Mouse (Mus musculus) inflammation-experienced regulatory T-cells, adult 6 months (primary cell): ENCODE results near the gene Tmem43. TPM values are rescaled to one million over a fixed set of nuclear protein-coding genes. Genes with fewer than 3 reads are reported as not detected.
A peak's percentile ranks its signal among the peaks of the same experiment; 100 is the strongest.
"Not testable (repeated sequence)": the region's sequence is repeated elsewhere in the genome, so short reads cannot be mapped to it uniquely, and the experiment has no call there.

Experiments used
- ATAC-seq: one replicate; pipeline ENCODE4 v1.8.0; 2017
- polyA plus RNA-seq, 3 experiments: library from polyadenylated mRNA; unstranded; fragments of 100-300 nt; shearing (Covaris generic); gene quantifications; one replicate each; pipeline ENCODE4 v1.2.1; 2017

Gene Tmem43
- polyA plus RNA-seq: 10 to 100 TPM; 38.6 to 55.4 (median 48.3) TPM

- ATAC-seq: peak; percentile 94
These were observed at the start of gene Tmem43, which contains the start of gene Chchd4 for GRCm38 (mm10) chr6:91472868-91473804. TSS of gene Tmem43 (plus strand) at chr6:91473703. TSS of gene Chchd4 (minus strand) at chr6:91473546.

- ATAC-seq: no peak
These were observed 49.4 kb upstream of the Tmem43 start for GRCm38 (mm10) chr6:91424151-91424550.

GRCm38 (mm10) chr6:91440474-91441144 is 32.9 kb upstream of the Tmem43 start:
- peak; percentile 93 for ATAC-seq

GRCm38 (mm10) chr6:91441145-91441662 is 32.3 kb upstream of the Tmem43 start:
- ATAC-seq: peak; percentile 49

- no peak for ATAC-seq
These were observed 28.2 kb upstream of the Tmem43 start for GRCm38 (mm10) chr6:91445316-91445715.

- ATAC-seq: no peak
These were observed 23.9 kb upstream of the Tmem43 start for GRCm38 (mm10) chr6:91449472-91450225.

DNA sequence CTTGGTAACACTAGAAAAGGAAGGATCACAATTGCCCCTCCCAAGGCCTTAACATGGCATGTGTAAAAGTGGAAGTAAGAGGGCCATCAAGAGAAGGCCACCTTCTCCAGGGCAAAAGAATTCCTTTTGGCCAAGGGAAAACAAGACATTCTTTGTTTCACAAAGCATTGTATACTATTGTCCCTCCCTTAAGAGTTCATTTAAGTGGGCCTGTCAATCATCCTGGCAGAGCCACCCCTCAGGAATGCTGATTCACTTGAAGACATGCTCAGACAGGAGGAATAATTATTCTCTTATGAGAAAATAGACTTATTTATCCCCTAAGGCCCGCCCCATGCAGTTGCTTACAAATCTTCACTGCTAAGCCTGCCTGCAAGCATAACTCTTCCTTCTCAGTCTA is 21.4 kb upstream of the Tmem43 start:
- ATAC-seq: no peak

DNA sequence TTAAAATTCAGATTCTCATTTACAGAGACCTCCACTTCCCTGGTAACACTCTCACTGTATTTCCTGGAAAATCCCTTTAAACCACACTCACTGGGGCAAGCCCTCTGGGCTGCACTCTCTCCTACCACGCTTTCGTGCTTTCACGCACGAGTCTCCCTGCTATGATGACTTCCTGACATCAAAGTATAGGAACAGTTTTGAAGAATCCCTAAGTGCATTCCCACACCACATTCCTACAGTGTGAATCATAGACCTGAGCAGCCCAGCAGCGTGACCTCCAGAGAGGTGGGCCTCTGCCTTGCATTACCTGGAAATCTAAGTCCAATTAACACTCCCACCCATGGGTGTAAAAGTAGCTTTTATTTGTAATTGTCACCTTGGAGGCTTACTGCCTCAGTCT is 19.0 kb upstream of the Tmem43 start:
- ATAC-seq: no peak

GRCm38 (mm10) chr6:91459471-91459870 is 14.0 kb upstream of the Tmem43 start:
- ATAC-seq: no peak

DNA sequence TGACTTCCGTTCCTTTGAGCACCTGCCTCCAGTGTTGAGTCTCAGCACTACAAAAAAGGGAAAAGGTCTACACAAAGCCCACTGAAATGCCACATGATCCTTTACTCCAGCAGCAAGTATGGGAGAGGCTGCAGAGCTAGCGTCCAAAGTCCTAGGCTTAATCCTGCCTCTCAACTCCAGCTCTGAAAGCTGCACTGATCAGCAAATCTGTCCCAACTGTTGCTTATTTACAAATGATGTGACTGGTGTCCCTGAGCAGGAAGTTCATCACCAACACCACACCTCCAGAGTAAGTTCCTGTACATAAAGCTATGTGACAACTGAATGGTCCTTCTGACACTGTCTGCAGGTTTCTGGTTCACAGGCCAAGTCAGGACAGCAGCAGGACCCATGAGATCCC is 7.7 kb upstream of the Tmem43 start:
- no peak for ATAC-seq

DNA sequence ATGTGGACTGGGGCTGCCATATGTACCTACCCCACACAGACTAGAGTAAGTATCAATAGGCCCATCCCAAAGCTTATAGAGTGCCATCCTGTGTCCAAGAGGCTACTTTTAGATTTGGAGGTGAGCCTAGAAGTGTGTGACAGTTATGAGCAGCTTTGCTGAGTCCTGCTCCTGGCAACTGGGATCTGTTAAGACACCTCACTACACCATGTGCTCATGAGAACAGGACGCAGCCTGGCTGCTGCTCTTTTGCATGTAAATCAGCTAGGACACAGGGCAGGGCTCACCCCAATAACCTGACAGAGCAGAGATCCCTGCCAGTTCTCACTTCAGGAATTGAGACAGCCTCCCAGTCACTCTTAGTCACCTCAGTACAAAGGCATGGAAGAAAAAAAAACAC is 6.4 kb upstream of the Tmem43 start:
- no peak for ATAC-seq

DNA sequence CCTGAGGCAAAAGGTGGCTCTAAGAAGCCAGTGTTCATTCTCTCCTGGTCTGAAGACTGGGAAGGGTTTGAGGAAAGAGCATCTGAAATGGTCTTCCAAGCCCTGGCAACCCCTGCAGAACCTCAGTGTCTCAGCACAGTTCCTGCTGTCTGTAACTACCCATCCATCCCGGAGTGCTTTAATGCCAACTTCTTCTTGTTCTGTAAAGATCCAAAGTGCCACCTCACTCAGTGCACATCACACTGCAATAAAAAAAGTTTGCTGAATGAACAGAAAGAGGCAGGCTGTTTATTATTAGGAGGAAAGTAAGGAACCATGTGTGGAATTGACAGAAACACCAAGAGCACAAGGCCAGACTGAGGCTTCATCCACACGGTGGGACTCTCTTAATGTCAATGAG is 2.8 kb upstream of the Tmem43 start:
- ATAC-seq: no peak

DNA sequence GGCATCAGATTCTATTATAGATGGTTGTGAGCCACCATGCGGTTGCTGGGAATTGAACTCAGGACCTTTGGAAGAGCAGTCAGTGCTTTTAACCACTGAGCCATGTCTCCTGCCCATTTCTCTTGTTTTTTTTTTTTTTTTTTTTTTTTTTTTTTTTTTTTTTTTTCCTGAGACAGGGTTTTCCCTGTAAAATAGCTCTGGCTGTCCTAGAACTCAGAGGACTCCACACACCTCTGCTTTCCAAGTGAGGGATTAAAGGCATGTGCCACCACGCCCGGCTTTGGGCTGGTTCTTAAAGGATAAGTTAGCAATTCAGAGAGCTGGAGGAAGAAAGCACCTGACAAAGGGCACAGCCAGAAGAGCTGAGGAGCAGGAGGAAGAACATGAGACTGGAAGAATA is 2.1 kb upstream of the Tmem43 start:
- not testable (repeated sequence) for ATAC-seq

DNA sequence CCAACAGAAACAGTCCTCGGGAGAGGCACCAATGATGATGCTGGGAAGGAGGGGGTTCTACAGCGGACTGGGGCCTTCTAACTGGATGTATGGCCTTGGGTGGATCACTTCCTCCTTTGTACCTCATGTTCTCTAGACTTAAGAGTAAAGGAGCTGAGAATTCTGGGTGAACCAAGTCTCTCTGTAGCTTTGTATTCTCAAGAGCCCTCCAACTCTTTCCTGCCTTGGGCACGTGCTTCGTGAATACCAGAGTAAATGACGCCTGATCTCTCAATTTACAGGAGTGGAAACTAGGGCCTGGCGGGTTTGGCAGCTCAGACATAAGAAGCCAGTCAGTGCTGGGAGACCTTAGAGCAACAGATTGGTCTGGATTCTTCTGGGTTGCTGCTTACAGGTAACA is 1.2 kb upstream of the Tmem43 start:
- no peak for ATAC-seq

DNA sequence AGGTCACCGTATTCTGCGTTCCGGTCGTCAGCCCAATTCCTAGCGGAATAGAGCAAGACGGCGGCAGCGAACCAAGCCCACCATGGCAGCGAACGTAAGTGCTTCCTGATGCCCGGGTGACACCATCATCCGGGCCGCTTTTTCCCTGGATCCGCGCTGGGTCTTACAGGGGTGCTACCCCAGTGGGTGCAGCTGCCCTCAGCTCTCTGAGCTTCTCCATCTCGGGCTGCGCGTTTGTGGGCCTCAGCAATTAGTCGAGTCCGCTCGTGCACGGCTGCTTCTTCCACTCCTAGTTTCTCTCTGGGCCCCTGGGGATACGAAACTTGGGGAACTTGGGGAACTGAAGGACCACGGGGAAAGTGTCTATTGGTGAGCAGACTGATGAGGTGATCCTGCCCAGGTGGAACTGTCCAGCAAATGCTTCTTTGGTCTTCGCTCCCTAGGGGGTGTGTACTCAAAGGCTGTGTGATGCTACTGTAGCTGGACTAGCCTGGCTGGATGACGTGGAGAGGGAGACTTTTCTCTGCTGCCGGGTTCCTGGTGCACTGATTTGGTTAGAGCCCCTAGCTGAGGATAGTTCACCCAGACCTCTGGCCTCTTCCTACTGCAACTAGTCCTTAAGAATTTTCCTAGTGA is 420 bp downstream of the Tmem43 start:
- peak; percentile 20 for ATAC-seq

- ATAC-seq: no peak
These were observed 1.1 kb downstream of the Tmem43 start for GRCm38 (mm10) chr6:91474441-91475190.

- ATAC-seq: no peak
These were observed 3.0 kb downstream of the Tmem43 start for GRCm38 (mm10) chr6:91476541-91476940.

- ATAC-seq: no peak
These were observed 9.9 kb downstream of the Tmem43 start for GRCm38 (mm10) chr6:91483371-91483770.

DNA sequence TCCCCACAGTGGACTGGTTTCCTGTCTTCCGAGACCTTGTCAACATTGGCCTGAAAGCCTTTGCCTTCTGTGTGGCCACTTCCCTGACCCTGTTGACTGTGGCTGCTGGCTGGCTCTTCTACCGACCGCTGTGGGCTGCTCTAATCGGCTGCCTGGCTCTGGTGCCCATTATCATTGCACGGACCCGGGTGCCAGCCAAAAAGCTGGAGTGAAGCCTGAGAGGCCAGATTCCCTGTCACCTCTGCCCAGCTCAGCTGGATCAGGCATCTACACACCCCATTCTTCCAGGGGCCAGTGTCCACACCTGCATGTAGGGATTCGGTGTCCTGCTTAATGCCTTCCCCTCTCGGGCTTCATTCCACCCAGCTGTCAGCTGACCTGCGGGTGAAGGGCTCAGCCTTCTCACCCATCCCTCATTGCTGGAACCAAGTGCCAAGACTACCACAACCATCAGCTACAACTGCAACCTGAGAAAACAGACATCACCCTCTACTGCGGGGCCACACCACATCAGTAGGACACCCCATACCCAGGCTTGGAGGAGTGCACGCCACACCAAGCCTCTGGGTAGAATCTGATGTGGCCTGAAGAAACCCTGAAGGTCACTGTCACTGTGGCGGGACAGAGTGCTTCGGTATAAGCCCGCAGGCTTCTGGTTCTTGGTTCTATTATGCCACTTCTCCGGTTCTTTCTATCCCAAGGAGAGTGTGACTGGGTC is 13.4 kb downstream of the Tmem43 start:
- no peak for ATAC-seq

DNA sequence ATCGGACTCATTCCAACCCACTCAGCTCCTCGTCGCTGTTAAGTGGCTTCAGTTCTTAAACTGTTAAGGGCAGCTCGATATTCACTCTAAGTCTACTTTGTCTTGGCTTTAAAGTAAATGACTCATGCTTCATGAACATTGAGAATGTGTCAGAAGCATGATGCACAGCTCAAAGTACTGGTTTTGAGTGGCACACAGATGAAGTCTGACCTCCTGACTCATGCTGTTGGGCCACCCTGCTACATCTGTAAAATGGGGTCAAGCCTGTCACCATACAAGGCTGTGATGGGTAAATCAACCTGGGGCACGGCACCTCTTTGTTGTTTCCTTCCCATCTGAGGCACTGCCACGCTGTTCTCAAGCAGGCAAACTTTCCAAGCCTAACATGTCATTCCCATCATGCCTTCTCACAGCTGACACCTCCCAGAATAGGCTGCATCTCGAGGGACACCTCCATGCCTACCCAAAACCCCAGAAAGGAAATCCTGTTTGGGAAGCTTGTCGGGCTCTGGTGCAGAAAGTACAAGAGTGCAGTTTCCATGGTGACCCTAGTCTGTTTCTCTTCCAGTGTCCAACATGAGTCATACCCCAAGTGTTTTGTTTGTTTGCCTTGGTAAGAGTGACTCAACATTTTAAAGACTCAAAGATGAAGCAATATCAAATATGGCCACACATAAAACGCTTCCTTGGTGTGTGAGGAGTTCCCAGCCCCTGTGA is 15.2 kb downstream of the Tmem43 start:
- peak; percentile 38 for ATAC-seq
